Comparison of ENCODE assay signal across 8 mouse cellular contexts in genomic region chr16:20672965-20673705, GRCm38 (mm10). TPM values are rescaled to one million over a fixed set of nuclear protein-coding genes. Genes with fewer than 3 reads are reported as not detected.
A peak's percentile ranks its signal among the peaks of the same experiment; 100 is the strongest.
DNase-seq lines count a peak whose midpoint lies in the region; ATAC-seq lines count a peak whose summit lies in the region.

No protein-coding gene starts in this region.

- no peaks in the 10 kb centered on the region for H3K27me3 ChIP-seq in forebrain, embryonic 14.5 days (replicated peaks; ENCODE audit: control insufficient read depth, insufficient read depth, low read length)
- H3K27me3 ChIP-seq in hindbrain, embryonic 10.5 days (ENCODE audit: insufficient read depth, poor library complexity, severe bottlenecking) = no peaks in the 10 kb centered on the region
- H3K27me3 ChIP-seq in megakaryocyte, embryonic 14.5 days (replicated peaks) = no peaks in the 10 kb centered on the region
- no peaks in the 10 kb centered on the region for H3K27me3 ChIP-seq in stomach, embryonic 14.5 days (ENCODE audit: control insufficient read depth, insufficient read depth, low read length)

- peak; percentile 52 for DNase-seq in frontal cortex, postnatal 10 days (ENCODE audit: low spot score in 2 of 2)
- no peak for DNase-seq in forebrain, embryonic 14.5 days (ENCODE audit: low spot score)
- peak; percentile 44 for DNase-seq in hindbrain, embryonic 10.5 days (ENCODE audit: low spot score)
- peak; percentile 40 to 45 for DNase-seq in layer of hippocampus, postnatal 14 days (ENCODE audit: low spot score in 2 of 2)

- peak overlapping the region; percentile 83 for H3K27ac ChIP-seq in brown adipose tissue, adult 24 weeks (replicated peaks; ENCODE audit: low read depth, low read length)
- H3K27ac ChIP-seq in forebrain, embryonic 14.5 days (ENCODE audit: low read depth, low read length) = peak overlapping the region; percentile 87
- peak overlapping the region; percentile 97 for H3K27ac ChIP-seq in hindbrain, embryonic 10.5 days
- H3K27ac ChIP-seq in stomach, embryonic 14.5 days (ENCODE audit: low read length) = peak overlapping the region; percentile 96

- H3K9me3 ChIP-seq in forebrain, embryonic 14.5 days (replicated peaks; ENCODE audit: control insufficient read depth, low read length) = no peaks in the 10 kb centered on the region
- H3K9me3 ChIP-seq in hindbrain, embryonic 10.5 days = no peaks in the 10 kb centered on the region
- no peaks in the 10 kb centered on the region for H3K9me3 ChIP-seq in megakaryocyte, embryonic 14.5 days
- H3K9me3 ChIP-seq in stomach, embryonic 14.5 days (ENCODE audit: control insufficient read depth, low read depth, low read length) = no peaks in the 10 kb centered on the region

- WGBS in forebrain, embryonic 14.5 days = under 1% methylated on average over 40 of the region's 78 CpGs
- WGBS in hindbrain, embryonic 10.5 days = under 1% methylated on average over 76 of the region's 78 CpGs
- under 1% methylated on average over 31 of the region's 78 CpGs for WGBS in stomach, embryonic 14.5 days

- peaks cover 11% of the 10 kb centered on the region for H3K4me1 ChIP-seq in brown adipose tissue, adult 24 weeks (ENCODE audit: control insufficient read depth, insufficient read depth, insufficient read length, low read length)
- peaks cover 9% of the 10 kb centered on the region for H3K4me1 ChIP-seq in forebrain, embryonic 14.5 days (ENCODE audit: control insufficient read depth, insufficient read depth, low read length)
- peaks cover 25% of the 10 kb centered on the region for H3K4me1 ChIP-seq in hindbrain, embryonic 10.5 days (replicated peaks)
- H3K4me1 ChIP-seq in megakaryocyte, embryonic 14.5 days = peaks cover 54% of the 10 kb centered on the region
- peaks cover 9% of the 10 kb centered on the region for H3K4me1 ChIP-seq in stomach, embryonic 14.5 days (ENCODE audit: control insufficient read depth, insufficient read depth, low read length)

- H3K4me3 ChIP-seq in brown adipose tissue, adult 24 weeks (ENCODE audit: insufficient read depth, low read depth, low read length) = peak overlapping the region; percentile 81
- H3K4me3 ChIP-seq in forebrain, embryonic 14.5 days (ENCODE audit: low read depth, low read length) = peak overlapping the region; percentile 92
- H3K4me3 ChIP-seq in hindbrain, embryonic 10.5 days = peak overlapping the region; percentile 89
- H3K4me3 ChIP-seq in megakaryocyte, embryonic 14.5 days (replicated peaks) = peak overlapping the region; percentile 96
- H3K4me3 ChIP-seq in stomach, embryonic 14.5 days (ENCODE audit: low read depth, low read length) = peak overlapping the region; percentile 91

- no peak for ATAC-seq in frontal cortex, adult (ENCODE audit: low TSS enrichment)
- ATAC-seq in forebrain, embryonic 14.5 days = peak; percentile 83; the same call in 1 of the 2 replicates
- ATAC-seq in stomach, embryonic 14.5 days (ENCODE audit: insufficient number of reproducible peaks, insufficient read depth, low FRiP score, low read depth) = peak; percentile 0; the same call in 1 of the 2 replicates

- peaks cover 34% of the 10 kb centered on the region for H3K36me3 ChIP-seq in forebrain, embryonic 14.5 days (ENCODE audit: control insufficient read depth, insufficient read depth, low read length)
- H3K36me3 ChIP-seq in hindbrain, embryonic 10.5 days = peaks cover 44% of the 10 kb centered on the region
- H3K36me3 ChIP-seq in megakaryocyte, embryonic 14.5 days (replicated peaks; ENCODE audit: low read length) = peaks cover 42% of the 10 kb centered on the region
- H3K36me3 ChIP-seq in stomach, embryonic 14.5 days (ENCODE audit: control insufficient read depth, insufficient read depth, low read length) = peaks cover 32% of the 10 kb centered on the region

- H3K9ac ChIP-seq in forebrain, embryonic 14.5 days (ENCODE audit: low read length) = peak overlapping the region; percentile 96
- H3K9ac ChIP-seq in stomach, embryonic 14.5 days (replicated peaks; ENCODE audit: low read depth, low read length) = peak overlapping the region; percentile 97

- H3K4me2 ChIP-seq in forebrain, embryonic 14.5 days (ENCODE audit: low read length) = peak overlapping the region; percentile 93
- peak overlapping the region; percentile 95 for H3K4me2 ChIP-seq in stomach, embryonic 14.5 days (replicated peaks; ENCODE audit: low read depth, low read length)

RNA-seq across cellular contexts. Expression of gene Eif4g1, which starts 5.0 kb away (rescaled TPM):
- polyA plus RNA-seq in brown adipose tissue, adult 24 weeks (2012; ENCODE audit: insufficient read depth, insufficient read length, missing spikeins) = 168 and 178 TPM in 2 replicates
- polyA plus RNA-seq in forebrain, embryonic 14.5 days (2014; fragmentation: Nextera tagmentation; extraction: Ambion mirVana) = 97.6 and 109 TPM in 2 replicates
- 181 and 224 TPM in 2 replicates for polyA plus RNA-seq in hindbrain, embryonic 10.5 days (2016; fragmentation: Nextera tagmentation; extraction: Ambion mirVana)
- 100 to 1,000 TPM; 336 to 340 TPM for total RNA-seq in layer of hippocampus, postnatal 14 days (2021)
- polyA plus RNA-seq in megakaryocyte, embryonic 14.5 days (2012; ENCODE audit: insufficient read depth, low replicate concordance) = 247 and 739 TPM in 2 replicates
- 180 TPM in 2 replicates for polyA plus RNA-seq in stomach, embryonic 14.5 days (2014; fragmentation: Nextera tagmentation; extraction: Ambion mirVana)

RNA-seq across cellular contexts. Expression of gene Fam131a, which starts 19.9 kb away (rescaled TPM):
- polyA plus RNA-seq in brown adipose tissue, adult 24 weeks (2012; ENCODE audit: insufficient read depth, insufficient read length, missing spikeins) = 1.5 and 3.8 TPM in 2 replicates
- 51.5 and 55.5 TPM in 2 replicates for polyA plus RNA-seq in forebrain, embryonic 14.5 days (2014; fragmentation: Nextera tagmentation; extraction: Ambion mirVana)
- polyA plus RNA-seq in hindbrain, embryonic 10.5 days (2016; fragmentation: Nextera tagmentation; extraction: Ambion mirVana) = 6.7 and 9.4 TPM in 2 replicates
- 100 to 1,000 TPM; 432 to 446 TPM for total RNA-seq in layer of hippocampus, postnatal 14 days (2021)
- polyA plus RNA-seq in megakaryocyte, embryonic 14.5 days (2012; ENCODE audit: insufficient read depth, low replicate concordance) = 7.9 and 8.6 TPM in 2 replicates
- polyA plus RNA-seq in stomach, embryonic 14.5 days (2014; fragmentation: Nextera tagmentation; extraction: Ambion mirVana) = 7.5 and 8.3 TPM in 2 replicates

RNA-seq across cellular contexts. Expression of gene Psmd2, which starts 21.7 kb away (rescaled TPM):
- 120 and 145 TPM in 2 replicates for polyA plus RNA-seq in brown adipose tissue, adult 24 weeks (2012; ENCODE audit: insufficient read depth, insufficient read length, missing spikeins)
- 354 and 377 TPM in 2 replicates for polyA plus RNA-seq in forebrain, embryonic 14.5 days (2014; fragmentation: Nextera tagmentation; extraction: Ambion mirVana)
- 466 and 503 TPM in 2 replicates for polyA plus RNA-seq in hindbrain, embryonic 10.5 days (2016; fragmentation: Nextera tagmentation; extraction: Ambion mirVana)
- 100 to 1,000 TPM; 239 to 245 TPM for total RNA-seq in layer of hippocampus, postnatal 14 days (2021)
- polyA plus RNA-seq in megakaryocyte, embryonic 14.5 days (2012; ENCODE audit: insufficient read depth, low replicate concordance) = 33.0 and 128 TPM in 2 replicates
- 275 and 279 TPM in 2 replicates for polyA plus RNA-seq in stomach, embryonic 14.5 days (2014; fragmentation: Nextera tagmentation; extraction: Ambion mirVana)

RNA-seq across cellular contexts. Expression of gene Ece2, which starts 43.5 kb away (rescaled TPM):
- polyA plus RNA-seq in brown adipose tissue, adult 24 weeks (2012; ENCODE audit: insufficient read depth, insufficient read length, missing spikeins) = not detected in 2 replicates
- polyA plus RNA-seq in forebrain, embryonic 14.5 days (2014; fragmentation: Nextera tagmentation; extraction: Ambion mirVana) = 5.3 and 6.0 TPM in 2 replicates
- 4.2 TPM in 2 replicates for polyA plus RNA-seq in hindbrain, embryonic 10.5 days (2016; fragmentation: Nextera tagmentation; extraction: Ambion mirVana)
- total RNA-seq in layer of hippocampus, postnatal 14 days (2021) = 10 to 100 TPM; 27.2 to 30.8 TPM
- 0.48 TPM in 1 of 2 replicates, not detected in the other for polyA plus RNA-seq in megakaryocyte, embryonic 14.5 days (2012; ENCODE audit: insufficient read depth, low replicate concordance)
- 2.4 and 3.4 TPM in 2 replicates for polyA plus RNA-seq in stomach, embryonic 14.5 days (2014; fragmentation: Nextera tagmentation; extraction: Ambion mirVana)

RNA-seq across cellular contexts. Expression of gene Polr2h, which starts 44.3 kb away (rescaled TPM):
- polyA plus RNA-seq in brown adipose tissue, adult 24 weeks (2012; ENCODE audit: insufficient read depth, insufficient read length, missing spikeins) = 21.2 and 22.7 TPM in 2 replicates
- polyA plus RNA-seq in forebrain, embryonic 14.5 days (2014; fragmentation: Nextera tagmentation; extraction: Ambion mirVana) = 112 and 126 TPM in 2 replicates
- polyA plus RNA-seq in hindbrain, embryonic 10.5 days (2016; fragmentation: Nextera tagmentation; extraction: Ambion mirVana) = 114 and 140 TPM in 2 replicates
- 10 to 100 TPM; 22.4 to 25.7 TPM for total RNA-seq in layer of hippocampus, postnatal 14 days (2021)
- polyA plus RNA-seq in megakaryocyte, embryonic 14.5 days (2012; ENCODE audit: insufficient read depth, low replicate concordance) = 2.9 TPM in 1 of 2 replicates, not detected in the other
- 105 and 113 TPM in 2 replicates for polyA plus RNA-seq in stomach, embryonic 14.5 days (2014; fragmentation: Nextera tagmentation; extraction: Ambion mirVana)
